Mouse (Mus musculus): Measurements from ENCODE around the gene Ncam1. TPM values are rescaled to one million over a fixed set of nuclear protein-coding genes. Genes with fewer than 3 reads are reported as not detected.

Ncam1 gene
- polyA plus RNA-seq, 1 experiment from 2014 or later: 208 TPM

DNA sequence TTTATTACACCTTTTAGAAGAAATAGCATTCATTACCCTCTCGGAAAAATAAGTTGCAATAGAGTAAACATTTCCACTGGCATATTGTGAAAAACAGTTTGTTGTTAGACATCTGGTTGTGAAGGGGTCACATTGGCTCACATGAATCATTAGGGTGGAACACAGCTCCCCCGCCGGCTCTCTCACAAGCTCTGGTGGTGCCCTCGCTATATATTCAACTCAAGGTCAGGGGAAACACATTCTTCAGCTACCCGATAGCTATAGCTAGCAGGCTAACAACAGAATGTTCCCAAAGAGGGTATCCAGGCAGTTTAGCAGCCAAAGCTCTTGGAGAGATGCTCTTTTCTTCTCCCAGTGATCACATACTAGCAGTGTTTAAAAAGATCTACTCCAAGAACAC is 133.4 kb downstream of the Ncam1 start:
- WGBS: 68% methylated on average over 5 of the region's 5 CpGs
- ATAC-seq (ENCODE audit: low FRiP score, low read depth): no peak
- H3K36me3 ChIP-seq: no peaks in the 10 kb centered on the region
- no peak overlapping the region for H3K27ac ChIP-seq (replicated peaks)
- H3K9ac ChIP-seq (replicated peaks): no peak overlapping the region
- H3K4me2 ChIP-seq (replicated peaks): no peak overlapping the region
- H3K27me3 ChIP-seq: no peaks in the 10 kb centered on the region
- no peaks in the 10 kb centered on the region for H3K4me1 ChIP-seq
- H3K9me3 ChIP-seq: no peaks in the 10 kb centered on the region
- H3K4me3 ChIP-seq: no peak overlapping the region

DNA sequence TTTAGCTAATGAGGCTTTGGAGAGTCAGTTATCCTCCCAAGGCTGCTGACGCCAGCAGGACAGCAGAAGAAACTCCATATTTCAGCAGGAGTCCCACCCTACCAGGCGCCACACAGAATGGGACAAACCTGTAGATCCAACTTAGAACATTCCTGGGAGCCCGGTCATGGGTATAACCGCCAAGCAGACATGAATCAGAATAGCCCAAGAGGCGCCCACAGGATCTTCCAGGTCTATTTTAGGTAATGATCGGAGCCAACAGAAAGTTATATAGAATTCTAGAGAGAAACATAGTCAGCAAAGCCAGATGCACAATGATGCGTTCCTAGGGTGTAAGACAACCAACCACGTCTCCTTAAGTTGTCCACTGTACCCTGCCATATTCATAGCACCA is 134.8 kb downstream of the Ncam1 start:
- Histone ChIP-seq H3K27me3 (no peaks in the 10 kb centered on the region), H3K36me3 (no peaks in the 10 kb centered on the region), H3K9me3 (no peaks in the 10 kb centered on the region), H3K27ac (replicated peaks) (no peak overlapping the region), H3K9ac (replicated peaks) (no peak overlapping the region), H3K4me3 (no peak overlapping the region), H3K4me2 (replicated peaks) (no peak overlapping the region), H3K4me1 (no peaks in the 10 kb centered on the region)
- ATAC-seq (ENCODE audit: low FRiP score, low read depth): no peak
- 92% methylated on average over 8 of the region's 8 CpGs for WGBS

DNA sequence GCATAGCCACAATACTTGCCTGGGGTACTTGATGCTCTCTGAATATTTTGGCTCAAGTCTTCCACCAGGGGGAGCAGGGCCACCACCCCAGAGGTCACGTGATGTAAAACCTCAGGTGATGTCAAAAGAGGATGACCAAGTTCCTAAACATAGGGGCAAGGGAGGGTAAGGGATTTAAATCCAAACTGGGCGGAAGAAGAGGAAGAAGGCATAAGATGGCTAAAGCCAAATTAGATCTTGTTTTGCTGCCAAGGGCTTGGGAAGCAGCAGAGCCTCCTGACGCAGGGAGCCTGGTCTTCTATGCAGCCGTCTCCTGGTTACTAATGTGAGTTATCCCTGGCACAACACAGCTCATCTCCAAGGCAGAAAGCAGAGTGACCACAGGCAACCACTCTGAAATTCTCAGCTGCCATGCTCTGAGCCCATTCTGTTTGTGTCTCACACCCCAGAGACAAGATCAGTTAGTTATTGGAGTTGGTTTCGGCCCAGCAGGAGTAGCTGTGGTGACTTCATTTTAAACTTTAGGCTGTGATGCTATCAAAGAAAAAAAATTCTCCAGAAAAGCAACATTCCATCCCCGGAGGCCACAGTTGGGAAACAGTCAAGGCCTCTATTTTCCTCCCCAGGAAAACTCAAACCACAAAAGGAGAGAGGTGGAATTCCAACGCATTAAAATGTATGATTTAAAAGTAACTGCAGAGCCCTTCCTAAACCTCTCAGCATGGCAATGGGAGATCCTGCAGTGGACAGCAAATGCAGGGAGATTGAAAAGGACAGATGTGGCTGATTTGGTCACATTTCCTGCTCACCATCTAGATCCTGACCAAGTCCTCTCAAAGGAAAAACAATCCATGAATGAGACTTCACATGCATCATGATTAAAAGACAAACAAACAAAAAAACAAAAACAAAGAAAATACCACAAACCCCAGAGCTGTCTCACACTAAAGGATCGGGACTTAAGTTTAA is 135.5 kb downstream of the Ncam1 start:
- 80% methylated on average over 8 of the region's 8 CpGs for WGBS

DNA sequence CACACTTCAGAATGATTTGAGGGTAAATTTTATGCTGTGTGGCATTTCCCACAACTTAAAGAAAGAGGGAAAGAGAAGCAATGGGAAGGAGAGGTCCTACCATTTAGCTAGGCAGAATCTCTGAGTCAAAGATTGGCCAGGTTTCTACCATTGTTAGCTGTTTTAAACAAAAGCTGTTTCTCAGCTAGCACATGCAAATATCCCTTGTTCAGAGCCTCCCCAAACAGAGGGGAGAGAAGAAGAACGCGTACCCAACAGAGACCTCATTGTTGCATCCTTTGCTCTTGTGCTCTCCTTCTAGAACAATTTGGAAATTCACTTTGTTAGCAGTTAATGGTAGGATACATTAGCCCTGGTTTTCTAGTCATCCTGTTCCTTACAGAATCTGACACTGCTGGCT is 137.2 kb downstream of the Ncam1 start:
- H3K9ac ChIP-seq (replicated peaks): no peak overlapping the region
- H3K36me3 ChIP-seq: no peaks in the 10 kb centered on the region
- no peak overlapping the region for H3K27ac ChIP-seq (replicated peaks)

More for the DNA sequence above, 135.5 kb downstream of the Ncam1 start:
- no peaks in the 10 kb centered on the region for H3K4me1 ChIP-seq
- H3K4me3 ChIP-seq: no peak overlapping the region
- no peak overlapping the region for H3K27ac ChIP-seq (replicated peaks)
- H3K27me3 ChIP-seq: no peaks in the 10 kb centered on the region
- H3K4me2 ChIP-seq (replicated peaks): no peak overlapping the region
- no peaks in the 10 kb centered on the region for H3K36me3 ChIP-seq
- H3K9me3 ChIP-seq: no peaks in the 10 kb centered on the region
- no peak overlapping the region for H3K9ac ChIP-seq (replicated peaks)
- no peak for ATAC-seq (ENCODE audit: low FRiP score, low read depth)

DNA sequence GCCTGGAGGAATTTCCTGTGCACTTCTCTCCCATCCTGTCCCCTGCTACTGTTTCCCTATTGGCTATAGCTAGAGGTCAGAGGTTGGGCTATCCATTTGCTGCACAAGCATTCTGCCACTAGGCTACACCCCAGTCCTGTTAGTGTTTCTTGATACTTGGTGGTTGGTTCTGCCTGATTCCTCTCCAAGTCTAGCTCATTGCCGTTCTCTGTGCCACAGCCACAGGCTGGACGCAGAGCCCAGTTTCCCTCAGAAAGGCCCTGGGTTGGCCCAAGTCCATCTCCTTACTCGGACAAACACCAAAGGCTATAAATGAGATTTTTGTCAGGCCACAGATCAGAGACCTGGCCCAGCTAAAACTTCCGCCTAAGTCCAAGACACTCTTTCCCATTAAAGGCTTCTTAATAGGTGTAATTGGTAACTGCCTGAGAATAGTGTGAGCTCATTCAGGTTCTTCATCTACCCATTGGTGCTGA is 140.3 kb downstream of the Ncam1 start:
- no peaks in the 10 kb centered on the region for H3K4me1 ChIP-seq
- 74% methylated on average over 4 of the region's 4 CpGs for WGBS
- H3K9ac ChIP-seq (replicated peaks): no peak overlapping the region
- H3K27me3 ChIP-seq: no peaks in the 10 kb centered on the region
- ATAC-seq (ENCODE audit: low FRiP score, low read depth): no peak
- H3K9me3 ChIP-seq: no peaks in the 10 kb centered on the region
- H3K36me3 ChIP-seq: no peaks in the 10 kb centered on the region
- no peak overlapping the region for H3K4me2 ChIP-seq (replicated peaks)
- no peak overlapping the region for H3K4me3 ChIP-seq
- no peak overlapping the region for H3K27ac ChIP-seq (replicated peaks)

More for the DNA sequence above, 137.2 kb downstream of the Ncam1 start:
- Histone ChIP-seq H3K9me3 (no peaks in the 10 kb centered on the region), H3K27me3 (no peaks in the 10 kb centered on the region), H3K4me1 (no peaks in the 10 kb centered on the region), H3K4me3 (no peak overlapping the region), H3K4me2 (replicated peaks) (no peak overlapping the region)
- 79% methylated on average over 2 of the region's 2 CpGs for WGBS
- no peak for ATAC-seq (ENCODE audit: low FRiP score, low read depth)

DNA sequence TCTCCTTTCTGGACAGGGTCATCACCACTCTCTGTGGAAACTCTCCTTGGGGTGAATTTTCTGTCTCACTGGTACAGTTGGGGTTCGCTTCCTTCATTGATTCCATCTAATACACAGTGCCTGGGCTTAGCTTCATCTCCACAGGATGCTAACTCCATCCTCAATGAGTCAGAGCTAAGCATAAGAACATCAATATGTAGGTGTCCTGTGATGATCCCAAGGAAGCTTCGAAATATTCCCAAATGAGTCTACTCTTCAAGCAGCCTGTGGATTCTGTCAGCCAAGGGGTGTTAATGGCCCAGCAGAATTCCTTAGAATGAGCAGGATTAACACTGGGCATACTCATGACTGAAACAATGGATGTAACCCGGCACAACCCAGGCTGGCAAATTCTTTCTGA is 144.3 kb downstream of the Ncam1 start:
- Histone ChIP-seq H3K27me3 (no peaks in the 10 kb centered on the region), H3K9me3 (no peaks in the 10 kb centered on the region), H3K27ac (replicated peaks) (no peak overlapping the region), H3K36me3 (no peaks in the 10 kb centered on the region), H3K9ac (replicated peaks) (no peak overlapping the region), H3K4me1 (no peaks in the 10 kb centered on the region), H3K4me3 (no peak overlapping the region), H3K4me2 (replicated peaks) (no peak overlapping the region)
- ATAC-seq (ENCODE audit: low FRiP score, low read depth): no peak
- WGBS: 80% methylated on average over 3 of the region's 3 CpGs

DNA sequence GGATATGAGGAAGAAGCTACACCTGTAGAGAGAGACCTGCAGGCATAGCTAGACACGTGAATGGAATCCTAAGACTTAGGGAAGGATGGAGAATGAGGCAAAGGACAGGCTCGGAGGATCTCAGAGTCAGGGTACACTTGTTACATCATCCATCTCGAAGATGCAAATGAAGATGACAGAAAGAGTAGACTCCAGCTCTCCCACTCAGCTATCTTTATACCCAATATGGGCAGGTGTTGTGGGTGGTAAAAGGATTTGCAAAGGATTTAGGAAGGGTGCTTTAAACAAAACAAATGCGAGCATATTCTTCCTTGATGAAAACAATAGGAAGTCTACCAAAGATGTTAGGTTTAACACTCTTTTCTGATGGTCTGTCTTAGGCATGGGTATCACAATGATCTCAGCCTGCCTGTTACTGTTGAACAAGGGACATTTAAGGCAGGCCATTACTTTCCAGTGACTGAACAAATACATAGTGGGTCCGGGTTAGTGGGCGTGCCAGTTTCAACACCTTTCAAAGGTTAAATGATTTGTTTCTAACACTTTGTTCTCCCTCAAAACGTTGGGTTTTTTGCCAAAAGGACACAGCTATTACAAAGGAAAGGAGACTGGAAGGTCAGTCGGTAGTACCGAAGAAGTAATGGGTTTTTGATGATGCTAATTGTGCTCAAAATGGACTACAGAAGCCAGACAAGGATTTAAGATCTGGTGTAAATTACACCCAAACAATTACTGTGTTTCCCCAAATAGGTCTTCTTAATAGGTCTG is 145.1 kb downstream of the Ncam1 start:
- no peaks in the 10 kb centered on the region for H3K27me3 ChIP-seq
- 81% methylated on average over 9 of the region's 9 CpGs for WGBS
- no peaks in the 10 kb centered on the region for H3K4me1 ChIP-seq
- no peaks in the 10 kb centered on the region for H3K9me3 ChIP-seq
- H3K9ac ChIP-seq (replicated peaks): no peak overlapping the region
- H3K4me3 ChIP-seq: no peak overlapping the region
- H3K36me3 ChIP-seq: no peaks in the 10 kb centered on the region
- ATAC-seq (ENCODE audit: low FRiP score, low read depth): no peak
- H3K27ac ChIP-seq (replicated peaks): no peak overlapping the region
- H3K4me2 ChIP-seq (replicated peaks): no peak overlapping the region

DNA sequence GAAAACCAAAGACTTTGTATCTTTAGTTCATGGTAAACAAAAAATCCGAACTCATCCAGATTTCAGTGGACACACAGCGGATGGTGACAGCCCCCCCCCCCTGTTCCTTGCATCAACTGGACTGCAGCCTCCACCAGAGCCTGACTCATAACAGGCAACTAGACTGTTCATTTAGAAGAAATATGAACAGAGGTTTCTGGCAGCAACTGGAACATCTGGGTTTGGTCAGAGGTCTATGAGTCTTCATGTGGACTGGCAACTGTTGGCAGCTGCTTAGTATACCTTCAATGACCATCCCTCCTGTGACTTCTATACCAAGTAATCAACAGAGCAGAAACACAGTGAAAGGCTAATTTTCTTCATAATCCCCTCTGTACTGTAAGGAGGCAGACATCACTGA is 154.4 kb downstream of the Ncam1 start:
- WGBS: 96% methylated on average over 2 of the region's 2 CpGs
- Histone ChIP-seq H3K9ac (replicated peaks) (no peak overlapping the region), H3K4me1 (0 out of 2 replicates have a peak, but pooled peaks cover 9% of the 10 kb centered on the region), H3K27me3 (no peaks in the 10 kb centered on the region), H3K27ac (replicated peaks) (no peak overlapping the region), H3K4me2 (replicated peaks) (no peak overlapping the region), H3K36me3 (peaks cover 15% of the 10 kb centered on the region; the same call in 1 of the 2 replicates), H3K4me3 (no peak overlapping the region), H3K9me3 (no peaks in the 10 kb centered on the region)
- no peak for ATAC-seq (ENCODE audit: low FRiP score, low read depth)

DNA sequence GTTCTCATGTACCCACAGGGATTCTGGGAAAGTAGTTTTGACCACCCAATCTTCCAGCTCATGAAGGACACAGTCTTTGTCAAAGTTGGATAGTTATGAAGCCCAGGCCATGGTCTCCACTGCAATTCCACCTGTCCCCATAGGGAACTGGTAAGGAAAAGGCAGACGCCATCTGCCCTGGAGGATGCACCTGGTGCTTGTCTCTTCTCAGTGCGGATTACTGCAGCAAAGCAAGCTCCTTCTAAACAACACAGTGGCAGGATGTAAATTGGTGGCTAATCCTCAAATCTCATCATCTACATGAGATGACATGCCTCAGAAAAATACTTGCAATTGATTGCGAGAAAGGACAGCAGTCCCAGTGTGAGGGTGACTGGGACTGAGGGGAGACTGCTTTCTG is 158.0 kb downstream of the Ncam1 start:
- Histone ChIP-seq H3K4me3 (no peak overlapping the region), H3K27me3 (no peaks in the 10 kb centered on the region), H3K4me1 (peaks cover 19% of the 10 kb centered on the region; the same call in 1 of the 2 replicates), H3K27ac (replicated peaks) (no peak overlapping the region), H3K9me3 (no peaks in the 10 kb centered on the region), H3K4me2 (replicated peaks) (no peak overlapping the region), H3K9ac (replicated peaks) (no peak overlapping the region), H3K36me3 (peaks cover 15% of the 10 kb centered on the region; the same call in 1 of the 2 replicates)
- no peak for ATAC-seq (ENCODE audit: low FRiP score, low read depth)
- WGBS: 70% methylated on average over 3 of the region's 3 CpGs

DNA sequence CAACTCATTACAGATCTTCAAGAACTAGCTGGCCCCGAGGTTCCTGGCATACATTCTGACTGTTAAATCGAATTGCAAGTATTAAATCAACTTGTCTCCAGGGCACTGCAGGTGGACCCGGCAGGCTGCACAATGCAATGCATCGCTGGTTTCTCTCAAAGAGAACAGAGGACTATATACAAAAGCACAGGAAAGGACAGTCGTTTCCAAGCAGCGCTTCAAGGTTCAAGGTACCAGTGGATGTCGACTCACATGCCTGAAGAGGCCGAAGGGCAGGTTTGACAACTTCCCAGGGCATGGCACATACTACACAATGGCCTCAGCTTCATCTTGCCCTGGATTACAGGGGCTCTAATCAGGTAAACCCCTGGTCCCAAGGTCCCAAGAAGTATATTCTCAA is 158.6 kb downstream of the Ncam1 start:
- Histone ChIP-seq H3K4me1 (peaks cover 24% of the 10 kb centered on the region; the same call in 1 of the 2 replicates), H3K27ac (replicated peaks) (no peak overlapping the region)
- WGBS: 60% methylated on average over 8 of the region's 8 CpGs

DNA sequence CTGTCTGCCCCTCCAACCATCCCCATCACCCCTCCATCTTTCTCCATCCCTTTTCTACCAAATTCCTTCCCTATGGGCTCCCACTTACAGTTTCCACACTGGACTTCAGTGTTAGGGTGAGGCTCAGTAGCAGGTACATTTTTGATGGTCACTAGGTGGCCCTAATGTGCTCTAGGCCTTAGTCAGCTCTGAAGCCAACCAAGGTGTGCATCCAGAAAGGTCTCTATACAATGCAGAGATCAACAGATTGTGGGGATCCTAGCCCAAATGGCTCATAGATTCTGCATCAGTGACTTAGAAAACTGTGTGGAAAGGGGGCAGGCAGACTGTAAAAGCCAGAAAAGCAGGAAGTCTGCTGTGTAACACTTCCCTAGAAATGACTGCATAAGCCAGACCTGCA is 160.8 kb downstream of the Ncam1 start:
- H3K27me3 ChIP-seq: no peaks in the 10 kb centered on the region
- H3K4me2 ChIP-seq (replicated peaks): no peak overlapping the region
- H3K4me1 ChIP-seq: peaks cover 24% of the 10 kb centered on the region; the same call in 1 of the 2 replicates
- H3K9ac ChIP-seq (replicated peaks): no peak overlapping the region
- H3K9me3 ChIP-seq: no peaks in the 10 kb centered on the region
- H3K36me3 ChIP-seq: 0 out of 2 replicates have a peak, but pooled peaks cover 11% of the 10 kb centered on the region
- ATAC-seq (ENCODE audit: low FRiP score, low read depth): no peak
- H3K4me3 ChIP-seq: no peak overlapping the region
- no peak overlapping the region for H3K27ac ChIP-seq (replicated peaks)

More for the DNA sequence above, 158.6 kb downstream of the Ncam1 start:
- Histone ChIP-seq H3K9me3 (no peaks in the 10 kb centered on the region), H3K27me3 (no peaks in the 10 kb centered on the region), H3K4me2 (replicated peaks) (no peak overlapping the region), H3K36me3 (peaks cover 15% of the 10 kb centered on the region; the same call in 1 of the 2 replicates), H3K9ac (replicated peaks) (no peak overlapping the region), H3K4me3 (no peak overlapping the region)
- ATAC-seq (ENCODE audit: low FRiP score, low read depth): no peak

Data from midbrain, embryonic 12.5 days (tissue).